Mouse (Mus musculus) spleen, adult 2 months (tissue): ENCODE measurements around the gene Tbc1d10a. TPM values are rescaled to one million over a fixed set of nuclear protein-coding genes. Genes with fewer than 3 reads are reported as not detected.

Experiments
- DNase-seq, 2 experiments: peaks; one replicate each; pipeline versions ENCODE4 v3.0.0 to v3.0.0-alpha.2; 2012 to 2021; ENCODE audit warnings: low spot score in 2 of 2, low read depth in 1 of 2
- H3K27ac ChIP-seq: fragments of 200-500 bp; 2 replicates; pipeline ENCODE4 v1.5.1; 2012; ENCODE audit warnings: low read length, inconsistent platforms; ENCODE audit not compliant: insufficient read depth
- H3K27me3 ChIP-seq: fragments of 200-500 bp; 2 replicates; pipeline ENCODE4 v1.6.1; 2012; ENCODE audit warnings: mild to moderate bottlenecking, moderate library complexity, low read length, inconsistent platforms; ENCODE audit not compliant: control insufficient read depth, insufficient read depth
- H3K36me3 ChIP-seq: fragments of 200-500 bp; 2 replicates; pipeline ENCODE4 v1.6.1; 2012; ENCODE audit warnings: mild to moderate bottlenecking, low read length, inconsistent platforms; ENCODE audit not compliant: control insufficient read depth, insufficient read depth
- H3K4me1 ChIP-seq: fragments of 200-500 bp; 2 replicates; pipeline ENCODE4 v1.6.1; 2011; ENCODE audit warnings: inconsistent platforms; ENCODE audit not compliant: control insufficient read depth, insufficient read depth, insufficient read length
- H3K4me3 ChIP-seq: fragments of 200-500 bp; 2 replicates; pipeline ENCODE4 v1.5.1; 2011; ENCODE audit warnings: mild to moderate bottlenecking, inconsistent platforms; ENCODE audit not compliant: insufficient read depth, insufficient read length; ENCODE audit errors: extremely low read depth
- CTCF ChIP-seq: fragments of 200-500 bp; IDR thresholded peaks from 2 replicates; pipeline ENCODE4 v1.5.1; 2011; ENCODE audit warnings: mild to moderate bottlenecking, inconsistent platforms; ENCODE audit not compliant: insufficient read depth, insufficient read length, insufficient replicate concordance; ENCODE audit errors: extremely low read depth
- POLR2A ChIP-seq: fragments of 200-500 bp; IDR thresholded peaks from 2 replicates; pipeline ENCODE4 v1.6.1; 2011; ENCODE audit warnings: low read depth, low read length, inconsistent platforms
- WGBS: fragments of 180-500 bp; shearing (Covaris S2); methylation state at CpG from one replicate; pipeline ENCODE4 v1.1.7; 2018; 5-methylcytosine and 5-hydroxymethylcytosine counted together
- polyA plus RNA-seq: library from polyadenylated mRNA; depleted of rRNA; stranded (reverse); fragments of >200 nt; gene quantifications from 2 replicates; pipeline ENCODE4 v1.2.3, GENCODE M21; 2012

The Tbc1d10a gene
- polyA plus RNA-seq, 1 experiment: 46.7 TPM

GRCm38 (mm10) chr11:4257756-4258155, 71.2 kb downstream of the Tbc1d10a start:
- Histone ChIP-seq H3K27me3 (no peaks in the 10 kb centered on the region), H3K36me3 (no peaks in the 10 kb centered on the region), H3K27ac (no peak overlapping the region), H3K4me1 (peaks cover 13% of the 10 kb centered on the region; the same call in 1 of the 2 replicates), H3K4me3 (no peak overlapping the region)
- 71% methylated on average over 5 of the region's 5 CpGs for WGBS
- TF ChIP-seq CTCF (no peak), POLR2A (no peak)
- no peak for DNase-seq

GRCm38 (mm10) chr11:4258657-4259082, 72.1 kb downstream of the Tbc1d10a start:
- peak; percentile 61 to 82 for DNase-seq
- Histone ChIP-seq H3K36me3 (no peaks in the 10 kb centered on the region), H3K4me3 (no peak overlapping the region), H3K4me1 (peaks cover 13% of the 10 kb centered on the region; the same call in 1 of the 2 replicates), H3K27me3 (no peaks in the 10 kb centered on the region), H3K27ac (no peak overlapping the region)
- WGBS: 2% methylated on average over 7 of the region's 7 CpGs
- TF ChIP-seq POLR2A (no peak), CTCF (peak; percentile 99)

- no peak for DNase-seq
- Histone ChIP-seq H3K4me3 (no peak overlapping the region), H3K27ac (no peak overlapping the region), H3K36me3 (no peaks in the 10 kb centered on the region), H3K4me1 (peaks cover 14% of the 10 kb centered on the region; the same call in 1 of the 2 replicates), H3K27me3 (no peaks in the 10 kb centered on the region)
- TF ChIP-seq CTCF (no peak), POLR2A (no peak)
- 8% methylated on average over 14 of the region's 14 CpGs for WGBS
These were observed 74.0 kb downstream of the Tbc1d10a start for GRCm38 (mm10) chr11:4260463-4261187.

- H3K4me1 ChIP-seq: peaks cover 17% of the 10 kb centered on the region; the same call in 1 of the 2 replicates
- no peak overlapping the region for H3K27ac ChIP-seq
- 16% methylated on average over 7 of the region's 7 CpGs for WGBS
- H3K4me3 ChIP-seq: no peak overlapping the region
- TF ChIP-seq CTCF (peak; percentile 61; the same call in 1 of the 2 replicates), POLR2A (no peak)
- H3K27me3 ChIP-seq: no peaks in the 10 kb centered on the region
- peak in 1 of 2 experiments; percentile 51 for DNase-seq
- H3K36me3 ChIP-seq: no peaks in the 10 kb centered on the region
These were observed 74.6 kb downstream of the Tbc1d10a start for GRCm38 (mm10) chr11:4261188-4261494.

- no peak for DNase-seq
- peaks cover 6% of the 10 kb centered on the region for H3K27me3 ChIP-seq
- 32% methylated on average over 5 of the region's 5 CpGs for WGBS
- no peak overlapping the region for H3K27ac ChIP-seq
- H3K4me3 ChIP-seq: no peak overlapping the region
- H3K4me1 ChIP-seq: peaks cover 17% of the 10 kb centered on the region; the same call in 1 of the 2 replicates
- H3K36me3 ChIP-seq: no peaks in the 10 kb centered on the region
- TF ChIP-seq CTCF: no peak
- no peak for TF ChIP-seq POLR2A
These were observed 75.4 kb downstream of the Tbc1d10a start for GRCm38 (mm10) chr11:4261969-4262368.

- 23% methylated on average over 5 of the region's 7 CpGs for WGBS
These were observed 76.3 kb downstream of the Tbc1d10a start for GRCm38 (mm10) chr11:4262847-4263246.

GRCm38 (mm10) chr11:4263296-4263695, 76.7 kb downstream of the Tbc1d10a start:
- Histone ChIP-seq H3K27ac (no peak overlapping the region), H3K4me1 (peaks cover 17% of the 10 kb centered on the region; the same call in 1 of the 2 replicates), H3K36me3 (no peaks in the 10 kb centered on the region), H3K4me3 (no peak overlapping the region), H3K27me3 (peaks cover 8% of the 10 kb centered on the region)
- no peak for TF ChIP-seq CTCF
- no peak for TF ChIP-seq POLR2A
- no peak for DNase-seq
- WGBS: 65% methylated on average over 1 of the region's 1 CpGs

More at GRCm38 (mm10) chr11:4262847-4263246, 76.3 kb downstream of the Tbc1d10a start:
- DNase-seq: no peak
- Histone ChIP-seq H3K27me3 (peaks cover 8% of the 10 kb centered on the region), H3K4me1 (peaks cover 17% of the 10 kb centered on the region; the same call in 1 of the 2 replicates), H3K4me3 (no peak overlapping the region), H3K27ac (no peak overlapping the region), H3K36me3 (no peaks in the 10 kb centered on the region)
- TF ChIP-seq POLR2A: no peak
- TF ChIP-seq CTCF: no peak
